12 mouse cellular contexts compared by ENCODE assay signal in the genomic region with DNA sequence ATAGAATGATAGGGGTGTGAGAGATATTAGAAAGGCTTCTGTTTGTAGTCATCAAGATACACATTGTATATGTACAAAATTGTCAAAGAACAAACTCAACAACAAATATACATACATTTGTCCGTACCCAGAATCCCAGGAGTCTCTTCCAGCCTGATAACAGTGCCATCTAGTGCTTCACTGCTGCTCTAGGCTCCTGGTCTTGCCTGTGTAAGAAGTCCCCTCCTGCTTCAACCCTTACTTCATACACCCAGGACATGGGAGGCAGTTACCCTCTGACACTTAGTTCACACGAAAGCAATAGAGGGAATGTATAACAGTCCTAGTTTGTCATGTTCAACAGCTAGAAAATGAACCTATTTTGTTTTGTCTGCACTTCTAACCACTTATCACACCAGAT.
DNase-seq lines count a peak whose midpoint lies in the region; ATAC-seq and TF ChIP-seq lines count a peak whose summit lies in the region.
"Had no signal": no experiment of that assay in that cellular context is flagged by ENCODE, and none has a peak within 500 bp of the region (broad histone marks: within the 10 kb centered on the region; RNA-seq: fewer than 3 reads in every experiment).

No protein-coding gene starts in this region.

- ATAC-seq in frontal cortex, adult (ENCODE audit: low TSS enrichment), result peak; percentile 64; the same call in 1 of the 2 replicates
- no peak for ATAC-seq in liver, postnatal 0 days
- no peak for ATAC-seq in liver, embryonic 12.5 days
- ATAC-seq: activated CD4-positive, CD25-positive, alpha-beta regulatory T cell, adult 4 months had no signal

- TF ChIP-seq POLR2A in MEL (IDR thresholded peaks at IDR 0.05; ENCODE audit: control insufficient read depth in 1 of 2, insufficient read depth in 1 of 2, low read depth in 1 of 2, low read length in 2 of 2, poor library complexity in 1 of 2), result no peak

- TF ChIP-seq RAD21 in MEL (IDR thresholded peaks at IDR 0.05; ENCODE audit: low read depth, low read length), result peak; percentile 13

- no peak overlapping the region for H3K4me3 ChIP-seq in liver, postnatal 0 days (ENCODE audit: low read depth, low read length)
- no peak overlapping the region for H3K4me3 ChIP-seq in liver, embryonic 12.5 days
- H3K4me3 ChIP-seq in MEL (ENCODE audit: control insufficient read depth in 1 of 2, insufficient read depth in 1 of 2, low read depth in 2 of 2, low read length in 2 of 2), result no peak overlapping the region
- H3K4me3 ChIP-seq: erythroblast, embryonic 14.5 days had no signal

- H3K9ac ChIP-seq in liver, postnatal 0 days (replicated peaks), result no peak overlapping the region
- no peak overlapping the region for H3K9ac ChIP-seq in liver, embryonic 12.5 days
- H3K9ac ChIP-seq in MEL (ENCODE audit: control insufficient read depth, low read depth, low read length, poor library complexity, severe bottlenecking), result no peak overlapping the region

- TF ChIP-seq EP300 in liver, postnatal 0 days (IDR thresholded peaks at IDR 0.05; ENCODE audit: low read depth), result no peak
- TF ChIP-seq EP300 in MEL (IDR thresholded peaks at IDR 0.05; ENCODE audit: low read depth in 1 of 2, low read length in 2 of 2), result no peak

- WGBS in liver, postnatal 0 days (ENCODE audit: insufficient replicate concordance), result 61% methylated on average over 2 of the region's 2 CpGs
- WGBS in liver, embryonic 12.5 days (ENCODE audit: insufficient replicate concordance), result 61% methylated on average over 2 of the region's 2 CpGs

- no peak overlapping the region for H3K27ac ChIP-seq in liver, postnatal 0 days (ENCODE audit: low read depth)
- no peak overlapping the region for H3K27ac ChIP-seq in liver, embryonic 12.5 days
- no peak overlapping the region for H3K27ac ChIP-seq in MEL (ENCODE audit: control insufficient read depth, low read depth, low read length)

- no peaks in the 10 kb centered on the region for H3K36me3 ChIP-seq in liver, postnatal 0 days (replicated peaks; ENCODE audit: insufficient read depth, low read length)
- no peaks in the 10 kb centered on the region for H3K36me3 ChIP-seq in liver, embryonic 12.5 days
- H3K36me3 ChIP-seq in MEL (ENCODE audit: control insufficient read depth in 1 of 2, insufficient read depth in 2 of 2, low read length in 2 of 2), result no peaks in the 10 kb centered on the region

- no peak for DNase-seq in frontal cortex, postnatal 10 days (ENCODE audit: low spot score in 2 of 2)
- no peak for DNase-seq in liver, postnatal 0 days
- no peak for DNase-seq in MEL (ENCODE audit: low read depth, low spot score)
- peak; percentile 41 for DNase-seq in kidney, postnatal 10 days
- no peak for DNase-seq in embryo, embryonic 9.5 days (ENCODE audit: extremely low spot score)
- no peak for DNase-seq in T-cell, adult 2 months (ENCODE audit: low spot score)
- DNase-seq: gastrocnemius, postnatal 10 days; left cerebral cortex, postnatal 4 days had no signal

- H3K9me3 ChIP-seq in liver, postnatal 0 days (ENCODE audit: low read length), result no peaks in the 10 kb centered on the region
- no peaks in the 10 kb centered on the region for H3K9me3 ChIP-seq in liver, embryonic 12.5 days (replicated peaks)
- no peaks in the 10 kb centered on the region for H3K9me3 ChIP-seq in MEL (replicated peaks; ENCODE audit: insufficient read depth, low read length)

- 0 out of 2 replicates have a peak, but pooled peaks have one; percentile 18 for TF ChIP-seq CTCF in liver, postnatal 0 days (IDR thresholded peaks at IDR 0.05; ENCODE audit: low read depth)
- peak in 1 of 3 experiments; percentile 17; a peak in 1 of 6 replicates for TF ChIP-seq CTCF in MEL (IDR thresholded peaks at IDR 0.05 in 2 of 3, conservative IDR thresholded peaks at IDR 0.05 in 1 of 3; ENCODE audit: control insufficient read depth in 1 of 3, insufficient read depth in 1 of 3, low read depth in 2 of 3, low read length in 3 of 3, poor library complexity in 1 of 3, severe bottlenecking in 1 of 3)

- H3K4me1 ChIP-seq in liver, postnatal 0 days (ENCODE audit: insufficient read depth), result no peaks in the 10 kb centered on the region
- H3K4me1 ChIP-seq in liver, embryonic 12.5 days, result no peaks in the 10 kb centered on the region
- H3K4me1 ChIP-seq in MEL (ENCODE audit: control insufficient read depth in 1 of 2, insufficient read depth in 2 of 2, low read length in 2 of 2), result no peaks in the 10 kb centered on the region

- H3K27me3 ChIP-seq in liver, postnatal 0 days (ENCODE audit: insufficient read depth, low read length), result no peaks in the 10 kb centered on the region
- no peaks in the 10 kb centered on the region for H3K27me3 ChIP-seq in liver, embryonic 12.5 days (replicated peaks)
- no peaks in the 10 kb centered on the region; a peak in 1 of 4 replicates for H3K27me3 ChIP-seq in MEL (ENCODE audit: control insufficient read depth in 1 of 2, insufficient read depth in 2 of 2, low read length in 2 of 2)

- no peak overlapping the region for H3K4me2 ChIP-seq in liver, postnatal 0 days (ENCODE audit: low read depth, low read length)
- no peak overlapping the region for H3K4me2 ChIP-seq in liver, embryonic 12.5 days

- H3K79me2 ChIP-seq in MEL (ENCODE audit: control insufficient read depth, insufficient read depth, low read length, poor library complexity), result no peaks in the 10 kb centered on the region

TF ChIP-seq in MEL, 35 proteins besides CTCF, POLR2A, EP300 and RAD21:
- TF ChIP-seq SMC3 (IDR thresholded peaks at IDR 0.05; ENCODE audit: low read depth, low read length), result peak; percentile 29
- TF ChIP-seq MXI1 (IDR thresholded peaks at IDR 0.05; ENCODE audit: low read depth, low read length), result no peak
TF ChIP-seq in MEL: peak in this region for 1.
